31 mouse cellular contexts compared by ENCODE assay signal in the genomic region with DNA sequence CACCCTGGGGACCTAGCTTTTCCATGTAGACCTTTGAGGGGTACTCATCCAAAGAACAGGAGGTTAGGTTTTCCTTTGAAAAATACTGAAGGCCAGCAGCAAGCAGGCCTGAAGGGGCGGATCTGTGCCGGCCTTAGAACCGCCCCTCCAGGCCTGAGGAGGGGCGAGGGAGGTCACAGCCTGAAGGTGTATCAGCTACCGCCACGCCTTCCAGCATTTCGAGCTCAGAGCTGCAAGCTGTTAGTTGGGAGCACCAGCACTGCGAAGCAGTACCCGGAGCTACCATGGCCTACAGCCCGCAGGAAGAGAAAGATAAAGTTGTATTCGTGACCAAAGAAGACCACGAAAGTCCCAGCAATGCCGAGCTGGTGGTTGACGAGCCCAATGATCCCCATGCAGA. TPM values are rescaled to one million over a fixed set of nuclear protein-coding genes. Genes with fewer than 3 reads are reported as not detected.
A peak's percentile ranks its signal among the peaks of the same experiment; 100 is the strongest.
DNase-seq lines count a peak whose midpoint lies in the region; ATAC-seq and TF ChIP-seq lines count a peak whose summit lies in the region.
"Had no signal": no experiment of that assay in that cellular context is flagged by ENCODE, and none has a peak within 500 bp of the region (broad histone marks: within the 10 kb centered on the region; RNA-seq: fewer than 3 reads in every experiment).

A gene (plus strand): TSS at position 216 of the 400 bp plus-strand sequence.

- H3K27me3 ChIP-seq in ES-Bruce4 (ENCODE audit: control insufficient read depth, insufficient read depth, low read length, poor library complexity, severe bottlenecking), result no peaks in the 10 kb centered on the region
- H3K27me3 ChIP-seq in intestine, embryonic 16.5 days (replicated peaks; ENCODE audit: control insufficient read depth, insufficient read depth, low read length), result peaks cover 5% of the 10 kb centered on the region; the same call in 1 of the 2 replicates
- H3K27me3 ChIP-seq in lung, postnatal 0 days (replicated peaks; ENCODE audit: insufficient read depth, low read length), result no peaks in the 10 kb centered on the region

- no peak for TF ChIP-seq CTCF in ES-Bruce4 (IDR thresholded peaks at IDR 0.05; ENCODE audit: low read depth, low read length)
- no peak for TF ChIP-seq CTCF in lung, postnatal 0 days (IDR thresholded peaks at IDR 0.05)

- peak within 1 kb of the TSS; percentile 75 for H3K27ac ChIP-seq in ES-Bruce4 (ENCODE audit: insufficient read depth, low read length)
- H3K27ac ChIP-seq in intestine, embryonic 16.5 days (ENCODE audit: low read length), result no peak within 1 kb of the TSS
- no peak within 1 kb of the TSS for H3K27ac ChIP-seq in lung, postnatal 0 days (ENCODE audit: low read length)
- H3K27ac ChIP-seq: gastrocnemius, adult 2 months; heart, embryonic 15.5 days; hindbrain, embryonic 10.5 days; hindbrain, embryonic 13.5 days had no signal

- no peak for TF ChIP-seq POLR2A in ES-Bruce4 (IDR thresholded peaks at IDR 0.05; ENCODE audit: insufficient read depth, low read length)

- H3K4me1 ChIP-seq in ES-Bruce4 (ENCODE audit: control insufficient read depth, insufficient read depth, low read length), result no peaks in the 10 kb centered on the region
- no peaks in the 10 kb centered on the region for H3K4me1 ChIP-seq in intestine, embryonic 16.5 days (ENCODE audit: control insufficient read depth, insufficient read depth, low read length)
- H3K4me1 ChIP-seq in lung, postnatal 0 days (ENCODE audit: insufficient read depth, low read depth, low read length), result no peaks in the 10 kb centered on the region
- H3K4me1 ChIP-seq: heart, embryonic 12.5 days; heart, embryonic 15.5 days; hindbrain, embryonic 10.5 days; hindbrain, embryonic 13.5 days had no signal

- no peaks in the 10 kb centered on the region for H3K9me3 ChIP-seq in ES-Bruce4 (replicated peaks; ENCODE audit: control insufficient read depth, insufficient read depth, low read length, poor library complexity, severe bottlenecking)
- no peaks in the 10 kb centered on the region for H3K9me3 ChIP-seq in intestine, embryonic 16.5 days (ENCODE audit: control insufficient read depth, low read length)
- no peaks in the 10 kb centered on the region for H3K9me3 ChIP-seq in lung, postnatal 0 days (ENCODE audit: low read length)
- H3K9me3 ChIP-seq: G1E; heart, embryonic 12.5 days; heart, embryonic 15.5 days; hindbrain, embryonic 10.5 days; hindbrain, embryonic 13.5 days had no signal

- peak within 1 kb of the TSS; percentile 78 for H3K4me3 ChIP-seq in ES-Bruce4 (ENCODE audit: low read depth, low read length)
- H3K4me3 ChIP-seq in intestine, embryonic 16.5 days (ENCODE audit: low read length), result no peak within 1 kb of the TSS
- no peak within 1 kb of the TSS for H3K4me3 ChIP-seq in lung, postnatal 0 days (ENCODE audit: low read depth, low read length)
- H3K4me3 ChIP-seq: gastrocnemius, adult 2 months; heart, embryonic 12.5 days; heart, embryonic 15.5 days; hindbrain, embryonic 10.5 days; hindbrain, embryonic 13.5 days had no signal

- 0 out of 2 replicates have a peak, but pooled peaks have one; percentile 9 for TF ChIP-seq EP300 in ES-Bruce4 (IDR thresholded peaks at IDR 0.05; ENCODE audit: insufficient read depth, low read depth, low read length)
- TF ChIP-seq EP300 in lung, postnatal 0 days (IDR thresholded peaks at IDR 0.05), result no peak

- H3K9ac ChIP-seq in ES-Bruce4 (ENCODE audit: low read depth, poor library complexity, severe bottlenecking), result peak within 1 kb of the TSS; percentile 11
- no peak within 1 kb of the TSS for H3K9ac ChIP-seq in intestine, embryonic 16.5 days (ENCODE audit: low read depth, low read length)
- H3K9ac ChIP-seq in lung, postnatal 0 days (replicated peaks; ENCODE audit: low read depth), result no peak within 1 kb of the TSS
- H3K9ac ChIP-seq: forebrain, postnatal 0 days; heart, embryonic 12.5 days; heart, embryonic 15.5 days; hindbrain, embryonic 13.5 days had no signal

- 0 out of 2 replicates have a peak, but pooled peaks have one; percentile 40 for ATAC-seq in intestine, embryonic 16.5 days
- no peak for ATAC-seq in inflammation-experienced regulatory T-cells, adult 6 months
- no peak for ATAC-seq in lung, postnatal 0 days
- ATAC-seq: CD4-positive, CD25-positive, alpha-beta regulatory T cell, adult 4 months; forebrain, embryonic 14.5 days; forebrain, postnatal 0 days; hindbrain, embryonic 16.5 days; Patski had no signal

- 54% methylated on average over 14 of the region's 14 CpGs for WGBS in intestine, embryonic 16.5 days
- WGBS in lung, postnatal 0 days, result 64% methylated on average over 12 of the region's 14 CpGs

- DNase-seq in ES-CJ7 (ENCODE audit: low read depth, low spot score), result peak; percentile 30
- DNase-seq in testis, postnatal 10 days (ENCODE audit: low spot score), result peak; percentile 63
- DNase-seq in kidney, postnatal 4 days, result no peak
- DNase-seq in left cerebral cortex, adult 9 months (ENCODE audit: low spot score in 2 of 2), result no peak
- no peak for DNase-seq in lung, postnatal 0 days (ENCODE audit: low spot score)
- DNase-seq: adrenal gland, postnatal 10 days; adrenal gland, postnatal 36 days; cerebellum, adult 18-20 months; cerebellum, adult 9-10 months; cerebellum, postnatal 14 days; forebrain, postnatal 0 days; gastrocnemius, adult 2 months; gastrocnemius, postnatal 14 days; heart, adult 18-20 months; heart, postnatal 10 days; heart, postnatal 36 days had no signal

- peaks cover 11% of the 10 kb centered on the region for H3K36me3 ChIP-seq in ES-Bruce4 (ENCODE audit: control insufficient read depth, insufficient read depth, low read length, poor library complexity, severe bottlenecking)
- H3K36me3 ChIP-seq in intestine, embryonic 16.5 days (ENCODE audit: control insufficient read depth, insufficient read depth, low read length), result no peaks in the 10 kb centered on the region
- H3K36me3 ChIP-seq in lung, postnatal 0 days (ENCODE audit: insufficient read depth, low read length), result no peaks in the 10 kb centered on the region
- H3K36me3 ChIP-seq: G1E; heart, embryonic 12.5 days; heart, embryonic 15.5 days; hindbrain, embryonic 10.5 days; hindbrain, embryonic 13.5 days had no signal

- H3K4me2 ChIP-seq in intestine, embryonic 16.5 days (ENCODE audit: low read depth, low read length), result no peak within 1 kb of the TSS
- no peak within 1 kb of the TSS for H3K4me2 ChIP-seq in lung, postnatal 0 days (replicated peaks; ENCODE audit: low read depth, low read length)
- H3K4me2 ChIP-seq: heart, embryonic 12.5 days; heart, embryonic 15.5 days; hindbrain, embryonic 13.5 days had no signal

RNA-seq across cellular contexts. Expression of the gene that starts here (rescaled TPM):
- polyA plus RNA-seq in ES-Bruce4 (2011; ENCODE audit: insufficient read depth, insufficient read length, low read depth, missing spikeins), result 189 and 191 TPM in 2 replicates
- polyA plus RNA-seq in intestine, embryonic 16.5 days (2015; fragmentation: Nextera tagmentation; extraction: Ambion mirVana), result 0.28 and 0.73 TPM in 2 replicates
- not detected for polyA plus RNA-seq in inflammation-experienced regulatory T-cells, adult 6 months (2017; shearing (Covaris generic))
- 0.11 TPM in 1 of 2 replicates, not detected in the other for polyA plus RNA-seq in lung, postnatal 0 days (2015; fragmentation: Nextera tagmentation; extraction: Ambion mirVana)
- polyA plus RNA-seq: C2C12; CD4-positive, CD25-positive, alpha-beta regulatory T cell, adult 4 months; forebrain, embryonic 11.5 days; forebrain, embryonic 14.5 days; forebrain, postnatal 0 days; G1E; gonadal fat pad, adult 2 months; heart, embryonic 12.5 days; heart, embryonic 15.5 days; hindbrain, embryonic 10.5 days; hindbrain, embryonic 13.5 days; hindbrain, embryonic 16.5 days; Patski had no signal

Comparison
In these comparisons a context has a peak if more than half of its experiments do, and no peak if none do; other contexts are left out.
1. RNA of the gene that starts here (polyA plus RNA-seq): 189 to 191 TPM in ES-Bruce4; 0.28 to 0.73 TPM in intestine, embryonic 16.5 days, 0.11 TPM in lung, postnatal 0 days and not detected in inflammation-experienced regulatory T-cells, adult 6 months; every median in the first group is over 100 times any median in the second.
2. Peak in ATAC-seq in intestine, embryonic 16.5 days; RNA of the gene not detected or under 1 TPM.
3. DNase-seq: peak in ES-CJ7 (single experiment) and testis, postnatal 10 days (single experiment); none in kidney, postnatal 4 days (0 of 2), left cerebral cortex, adult 9 months (0 of 2) and lung, postnatal 0 days (single experiment).